Mouse (Mus musculus) CH12.LX (cell line): Measurements from ENCODE around the gene Cs.

Experiments
- CTCF ChIP-seq, 2 experiments: IDR thresholded peaks in 1 of 2; conservative IDR thresholded peaks in 1 of 2; 2 replicates each; pipeline ENCODE4 v1.5.1; 2011 to 2012; ENCODE audit warnings: low read depth in 2 of 2, low read length in 2 of 2, improper control_type of control experiment in 1 of 2, inconsistent platforms in 1 of 2, mild to moderate bottlenecking in 1 of 2, moderate library complexity in 1 of 2
- ELF1 ChIP-seq: IDR thresholded peaks from 2 replicates; pipeline ENCODE4 v1.6.1; 2014; ENCODE audit warnings: low read depth, mild to moderate bottlenecking, inconsistent platforms, low read length, improper control_type of control experiment
- ETS1 ChIP-seq: conservative IDR thresholded peaks from 2 replicates; pipeline ENCODE4 v1.6.1; 2012; ENCODE audit warnings: low read depth, mild to moderate bottlenecking, inconsistent platforms, low read length, improper control_type of control experiment, moderate library complexity
- JUN ChIP-seq: IDR thresholded peaks from 2 replicates; pipeline ENCODE4 v1.6.1; 2011; ENCODE audit warnings: low read depth, mild to moderate bottlenecking, low read length, improper control_type of control experiment, moderate library complexity; ENCODE audit not compliant: insufficient read depth
- POLR2A ChIP-seq: IDR thresholded peaks from 2 replicates; pipeline ENCODE4 v1.6.1; 2011; ENCODE audit warnings: low read depth, mild to moderate bottlenecking, improper control_type of control experiment, low read length
- ZNF384 ChIP-seq: IDR thresholded peaks from 2 replicates; pipeline ENCODE4 v1.6.1; 2012; ENCODE audit warnings: low read depth, low read length, improper control_type of control experiment, inconsistent platforms

- no peak for TF ChIP-seq CTCF (conservative IDR thresholded peaks at IDR 0.05 in 1 of 2, IDR thresholded peaks at IDR 0.05 in 1 of 2; ENCODE audit: low read depth in 2 of 2, low read length in 2 of 2)
- TF ChIP-seq POLR2A, result no peak
- TF ChIP-seq ZNF384, result no peak
- no peak for TF ChIP-seq JUN
- TF ChIP-seq ELF1, result no peak
- no peak for TF ChIP-seq ETS1
Observed at GRCm38 (mm10) chr10:128382482-128382881, 44.9 kb downstream of the Cs start.
